Mouse (Mus musculus): Measurements from ENCODE around the gene Cyth2. TPM values are rescaled to one million over a fixed set of nuclear protein-coding genes. Genes with fewer than 3 reads are reported as not detected.

The Cyth2 gene
- polyA plus RNA-seq, 1 experiment, result 161 TPM

GRCm38 (mm10) chr7:45815984-45816351, 1.6 kb upstream of the Cyth2 start:
- Histone ChIP-seq H3K4me3 (ENCODE audit: insufficient read depth, low read length) (no peak overlapping the region), H3K27ac (ENCODE audit: insufficient read depth, low read length) (no peak overlapping the region), H3K4me1 (ENCODE audit: control insufficient read depth, insufficient read depth, low read length) (no peaks in the 10 kb centered on the region; the same call in 1 of the 2 replicates)
- TF ChIP-seq POLR2A (IDR thresholded peaks at IDR 0.05; ENCODE audit: extremely low read depth, insufficient read depth, low read length), result no peak
- no peak for TF ChIP-seq CTCF (IDR thresholded peaks at IDR 0.05; ENCODE audit: extremely low read depth, insufficient read depth, low read length)

DNA sequence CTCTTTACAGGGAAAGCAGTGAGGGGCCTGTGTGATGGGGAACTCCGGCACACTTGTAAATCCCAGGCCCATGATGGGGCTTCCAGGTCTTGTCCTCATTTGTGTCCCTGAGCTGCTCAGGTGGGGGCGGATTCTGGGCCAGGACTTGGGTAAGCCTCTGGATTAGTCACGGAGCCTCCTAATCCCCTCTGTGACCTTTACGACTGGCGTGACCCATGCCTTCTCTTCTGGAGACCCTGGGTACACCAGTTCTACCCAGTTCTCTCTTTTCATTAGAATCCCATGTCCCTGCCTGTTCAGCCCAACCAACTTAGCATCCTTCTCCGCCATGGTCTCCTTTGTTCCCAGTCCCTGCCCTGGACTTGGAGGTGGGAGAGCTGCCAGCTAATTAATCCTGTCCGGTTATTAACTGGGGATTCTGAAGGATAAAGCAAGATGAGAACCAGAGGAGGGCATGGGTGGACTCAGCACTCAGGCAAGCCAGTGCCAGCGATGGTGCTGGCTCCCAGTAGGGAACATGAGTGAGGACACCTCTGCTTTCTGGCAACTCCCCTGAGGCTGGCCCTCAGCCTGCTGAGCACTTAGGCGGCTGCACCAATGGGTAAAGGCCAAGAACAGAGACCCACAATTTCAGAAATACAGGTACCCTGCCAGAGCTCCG, 1.1 kb upstream of the Cyth2 start:
- Histone ChIP-seq H3K4me3 (ENCODE audit: insufficient read depth, low read length) (no peak overlapping the region), H3K27ac (ENCODE audit: insufficient read depth, low read length) (no peak overlapping the region), H3K4me1 (ENCODE audit: control insufficient read depth, insufficient read depth, low read length) (no peaks in the 10 kb centered on the region; the same call in 1 of the 2 replicates)
- no peak for TF ChIP-seq CTCF (IDR thresholded peaks at IDR 0.05; ENCODE audit: extremely low read depth, insufficient read depth, low read length)
- TF ChIP-seq POLR2A (IDR thresholded peaks at IDR 0.05; ENCODE audit: extremely low read depth, insufficient read depth, low read length), result no peak

DNA sequence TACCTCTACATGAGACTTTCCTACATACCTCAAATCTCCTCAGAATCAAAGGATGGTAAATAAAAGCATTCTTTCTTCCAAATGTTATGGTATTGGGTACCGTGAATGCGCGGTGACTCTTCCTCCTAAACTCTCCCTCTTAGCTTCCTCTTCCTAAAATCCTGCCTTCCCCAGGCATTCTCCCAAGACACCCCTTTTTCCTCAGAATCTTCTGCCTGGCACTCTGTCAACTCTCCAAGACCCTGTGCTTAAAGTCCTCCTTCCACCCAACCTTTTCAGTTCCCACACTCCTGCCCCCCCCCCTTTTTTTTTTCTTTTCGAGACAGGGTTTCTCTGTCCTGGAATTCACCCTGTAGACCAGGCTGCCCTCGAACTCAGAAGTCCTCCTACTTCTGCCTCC, 460 bp upstream of the Cyth2 start:
- Histone ChIP-seq H3K4me1 (ENCODE audit: control insufficient read depth, insufficient read depth, low read length) (no peaks in the 10 kb centered on the region; the same call in 1 of the 2 replicates), H3K4me3 (ENCODE audit: insufficient read depth, low read length) (peak overlapping the region; percentile 17), H3K27ac (ENCODE audit: insufficient read depth, low read length) (no peak overlapping the region)
- no peak for TF ChIP-seq CTCF (IDR thresholded peaks at IDR 0.05; ENCODE audit: extremely low read depth, insufficient read depth, low read length)
- TF ChIP-seq POLR2A (IDR thresholded peaks at IDR 0.05; ENCODE audit: extremely low read depth, insufficient read depth, low read length), result no peak

- Histone ChIP-seq H3K4me3 (ENCODE audit: insufficient read depth, low read length) (peak overlapping the region; percentile 94), H3K27ac (ENCODE audit: insufficient read depth, low read length) (no peak overlapping the region), H3K4me1 (ENCODE audit: control insufficient read depth, insufficient read depth, low read length) (no peaks in the 10 kb centered on the region; the same call in 1 of the 2 replicates)
- TF ChIP-seq POLR2A (IDR thresholded peaks at IDR 0.05; ENCODE audit: extremely low read depth, insufficient read depth, low read length), result no peak
- no peak for TF ChIP-seq CTCF (IDR thresholded peaks at IDR 0.05; ENCODE audit: extremely low read depth, insufficient read depth, low read length)
Observed at GRCm38 (mm10) chr7:45812921-45813320, 1.5 kb downstream of the Cyth2 start.

DNA sequence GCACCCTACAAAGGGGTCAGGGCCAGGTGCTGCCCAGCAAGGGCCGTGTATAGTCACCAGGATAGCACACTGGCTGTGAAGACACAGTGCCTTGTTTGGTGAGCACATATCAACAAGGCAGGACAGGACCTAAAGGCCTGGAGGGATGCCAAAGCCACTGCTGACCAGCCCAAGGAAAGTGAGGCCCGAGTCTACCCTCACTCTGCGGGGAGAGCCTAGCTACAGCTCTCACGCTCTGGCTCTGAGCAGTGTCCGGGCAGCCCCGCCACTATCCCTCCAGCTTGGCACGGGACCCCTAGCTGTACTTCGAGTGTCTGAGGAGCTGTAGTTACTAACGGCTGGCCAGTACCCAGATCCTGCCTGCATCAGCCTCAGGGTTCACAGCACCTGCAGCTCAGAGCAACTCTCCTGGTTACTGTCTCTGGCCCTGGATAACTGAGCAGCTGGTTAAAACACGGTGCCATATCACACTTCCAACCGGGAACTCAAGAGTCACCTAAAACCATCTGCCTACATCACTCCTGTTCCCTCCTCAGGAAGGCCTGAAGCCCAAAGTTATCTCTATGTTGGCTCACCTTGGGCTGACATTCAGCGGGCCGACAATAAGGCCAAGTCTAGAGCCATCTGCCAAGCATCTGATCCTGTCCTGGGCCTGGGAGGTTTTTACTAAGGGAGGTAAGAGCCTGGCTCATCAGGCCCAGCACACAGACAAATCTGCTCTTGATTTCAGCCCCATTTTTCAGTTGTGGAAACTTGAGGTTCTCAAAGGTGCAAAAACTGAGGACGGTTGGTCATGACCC, 4.9 kb downstream of the Cyth2 start:
- H3K27ac ChIP-seq (ENCODE audit: insufficient read depth, low read length), result no peak overlapping the region
- TF ChIP-seq CTCF (IDR thresholded peaks at IDR 0.05; ENCODE audit: extremely low read depth, insufficient read depth, low read length), result no peak
- TF ChIP-seq POLR2A (IDR thresholded peaks at IDR 0.05; ENCODE audit: extremely low read depth, insufficient read depth, low read length), result no peak
- H3K4me3 ChIP-seq (ENCODE audit: insufficient read depth, low read length), result no peak overlapping the region
- no peaks in the 10 kb centered on the region; the same call in 1 of the 2 replicates for H3K4me1 ChIP-seq (ENCODE audit: control insufficient read depth, insufficient read depth, low read length)

- Histone ChIP-seq H3K4me1 (ENCODE audit: control insufficient read depth, insufficient read depth, low read length) (no peaks in the 10 kb centered on the region; the same call in 1 of the 2 replicates), H3K27ac (ENCODE audit: insufficient read depth, low read length) (no peak overlapping the region), H3K4me3 (ENCODE audit: insufficient read depth, low read length) (no peak overlapping the region)
- no peak for TF ChIP-seq POLR2A (IDR thresholded peaks at IDR 0.05; ENCODE audit: extremely low read depth, insufficient read depth, low read length)
- no peak for TF ChIP-seq CTCF (IDR thresholded peaks at IDR 0.05; ENCODE audit: extremely low read depth, insufficient read depth, low read length)
Observed at GRCm38 (mm10) chr7:45808471-45808870, 5.9 kb downstream of the Cyth2 start.

DNA sequence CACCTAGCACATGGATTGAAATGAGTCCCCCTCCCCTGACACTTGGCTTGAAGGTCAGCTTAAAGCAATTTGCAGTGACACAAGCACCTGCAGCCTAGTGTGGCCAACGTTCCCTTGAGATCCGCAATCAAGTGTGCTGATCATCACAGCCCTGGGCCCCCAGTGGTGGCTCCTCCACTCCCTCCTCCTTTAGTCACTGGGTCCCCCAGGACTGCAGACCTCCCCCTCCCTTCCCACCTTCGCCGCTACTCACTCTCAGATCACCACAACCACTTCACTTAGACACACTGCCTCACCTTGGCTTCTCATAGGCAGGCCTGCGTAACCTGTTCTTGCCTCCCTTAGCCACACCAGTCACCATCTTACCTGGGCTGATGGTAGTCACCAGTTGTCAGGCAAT, 8.4 kb downstream of the Cyth2 start:
- Histone ChIP-seq H3K4me3 (ENCODE audit: insufficient read depth, low read length) (no peak overlapping the region), H3K27ac (ENCODE audit: insufficient read depth, low read length) (no peak overlapping the region), H3K4me1 (ENCODE audit: control insufficient read depth, insufficient read depth, low read length) (no peaks in the 10 kb centered on the region)
- no peak for TF ChIP-seq POLR2A (IDR thresholded peaks at IDR 0.05; ENCODE audit: extremely low read depth, insufficient read depth, low read length)
- no peak for TF ChIP-seq CTCF (IDR thresholded peaks at IDR 0.05; ENCODE audit: extremely low read depth, insufficient read depth, low read length)

GRCm38 (mm10) chr7:45802551-45802950, 11.8 kb downstream of the Cyth2 start:
- H3K4me1 ChIP-seq (ENCODE audit: control insufficient read depth, insufficient read depth, low read length), result 0 out of 2 replicates have a peak, but pooled peaks cover 2% of the 10 kb centered on the region
- H3K27ac ChIP-seq (ENCODE audit: insufficient read depth, low read length), result no peak overlapping the region
- TF ChIP-seq CTCF (IDR thresholded peaks at IDR 0.05; ENCODE audit: extremely low read depth, insufficient read depth, low read length), result no peak
- TF ChIP-seq POLR2A (IDR thresholded peaks at IDR 0.05; ENCODE audit: extremely low read depth, insufficient read depth, low read length), result no peak
- no peak overlapping the region for H3K4me3 ChIP-seq (ENCODE audit: insufficient read depth, low read length)

GRCm38 (mm10) chr7:45801348-45801747, 13.0 kb downstream of the Cyth2 start:
- TF ChIP-seq POLR2A (IDR thresholded peaks at IDR 0.05; ENCODE audit: extremely low read depth, insufficient read depth, low read length) (no peak), CTCF (IDR thresholded peaks at IDR 0.05; ENCODE audit: extremely low read depth, insufficient read depth, low read length) (peak; percentile 99)
- Histone ChIP-seq H3K4me1 (ENCODE audit: control insufficient read depth, insufficient read depth, low read length) (peaks cover 2% of the 10 kb centered on the region; the same call in 1 of the 2 replicates), H3K4me3 (ENCODE audit: insufficient read depth, low read length) (no peak overlapping the region), H3K27ac (ENCODE audit: insufficient read depth, low read length) (no peak overlapping the region)

All from cortical plate, adult 2 months (tissue).